Mouse (Mus musculus) urinary bladder, postnatal 25 days (tissue): Measurements from ENCODE around the gene Fntb.

ENCODE experiments used
- DNase-seq: peaks from one replicate; pipeline ENCODE4 v3.0.0; 2022; ENCODE audit warnings: low spot score

Fntb gene

GRCm38 (mm10) chr12:76886826-76887225 lies 121.4 kb downstream of the Fntb start:
- DNase-seq = no peak

GRCm38 (mm10) chr12:76887941-76888340 lies 122.6 kb downstream of the Fntb start:
- no peak for DNase-seq

GRCm38 (mm10) chr12:76889404-76890184 lies 124.2 kb downstream of the Fntb start:
- no peak for DNase-seq

GRCm38 (mm10) chr12:76891160-76891559 lies 125.8 kb downstream of the Fntb start:
- DNase-seq = no peak

GRCm38 (mm10) chr12:76892910-76893695 lies 127.7 kb downstream of the Fntb start:
- no peak for DNase-seq

- no peak for DNase-seq
Observed at GRCm38 (mm10) chr12:76894792-76895559, 129.6 kb downstream of the Fntb start.

GRCm38 (mm10) chr12:76895777-76896176 lies 130.4 kb downstream of the Fntb start:
- DNase-seq = no peak

GRCm38 (mm10) chr12:76896566-76896965 lies 131.2 kb downstream of the Fntb start:
- DNase-seq = no peak

- DNase-seq = no peak
Observed at GRCm38 (mm10) chr12:76897006-76897405, 131.6 kb downstream of the Fntb start.

- no peak for DNase-seq
Observed at GRCm38 (mm10) chr12:76898141-76898540, 132.8 kb downstream of the Fntb start.

GRCm38 (mm10) chr12:76899261-76899975 lies 134.0 kb downstream of the Fntb start:
- no peak for DNase-seq

- no peak for DNase-seq
Observed at GRCm38 (mm10) chr12:76901508-76902294, 136.3 kb downstream of the Fntb start.

- DNase-seq = no peak
Observed at GRCm38 (mm10) chr12:76906278-76906677, 140.9 kb downstream of the Fntb start.

- DNase-seq = no peak
Observed at GRCm38 (mm10) chr12:76909218-76909617, 143.8 kb downstream of the Fntb start.

GRCm38 (mm10) chr12:76910258-76910940 lies 145.0 kb downstream of the Fntb start:
- DNase-seq = no peak

- no peak for DNase-seq
Observed at GRCm38 (mm10) chr12:76911171-76911726, 145.9 kb downstream of the Fntb start.

- no peak for DNase-seq
Observed at GRCm38 (mm10) chr12:76912193-76912592, 146.8 kb downstream of the Fntb start.

- DNase-seq = no peak
Observed at GRCm38 (mm10) chr12:76916163-76916562, 150.8 kb downstream of the Fntb start.

GRCm38 (mm10) chr12:76918113-76918512 lies 152.7 kb downstream of the Fntb start:
- no peak for DNase-seq

GRCm38 (mm10) chr12:76918855-76919254 lies 153.5 kb downstream of the Fntb start:
- no peak for DNase-seq
